Mouse (Mus musculus): ENCODE measurements around the gene Chga. TPM values are rescaled to one million over a fixed set of nuclear protein-coding genes. Genes with fewer than 3 reads are reported as not detected.

Gene Chga
- under 1 TPM in 2 of 4 experiments, not detected in 2; 0.14 TPM for total RNA-seq (2022)

- peak; percentile 19 for DNase-seq (ENCODE audit: low spot score)
These were observed at the start of gene Chga for GRCm38 (mm10) chr12:102554721-102555516. TSS of gene Chga (plus strand) at chr12:102554969.

- DNase-seq (ENCODE audit: low spot score) = no peak
These were observed 49.5 kb upstream of the Chga start for GRCm38 (mm10) chr12:102505131-102505713.

GRCm38 (mm10) chr12:102505949-102506348 lies 48.8 kb upstream of the Chga start:
- DNase-seq (ENCODE audit: low spot score) = no peak

GRCm38 (mm10) chr12:102511363-102511762 lies 43.4 kb upstream of the Chga start:
- no peak for DNase-seq (ENCODE audit: low spot score)

GRCm38 (mm10) chr12:102514151-102514550 lies 40.6 kb upstream of the Chga start:
- no peak for DNase-seq (ENCODE audit: low spot score)

- no peak for DNase-seq (ENCODE audit: low spot score)
These were observed 40.0 kb upstream of the Chga start for GRCm38 (mm10) chr12:102514751-102515150.

GRCm38 (mm10) chr12:102516151-102516550 lies 38.6 kb upstream of the Chga start:
- DNase-seq (ENCODE audit: low spot score) = no peak

- DNase-seq (ENCODE audit: low spot score) = no peak
These were observed 37.1 kb upstream of the Chga start for GRCm38 (mm10) chr12:102517647-102518046.

GRCm38 (mm10) chr12:102519929-102520720 lies 34.6 kb upstream of the Chga start:
- no peak for DNase-seq (ENCODE audit: low spot score)

GRCm38 (mm10) chr12:102521777-102522319 lies 32.9 kb upstream of the Chga start:
- no peak for DNase-seq (ENCODE audit: low spot score)

GRCm38 (mm10) chr12:102524216-102524615 lies 30.6 kb upstream of the Chga start:
- no peak for DNase-seq (ENCODE audit: low spot score)

- peak; percentile 33 for DNase-seq (ENCODE audit: low spot score)
These were observed 30.0 kb upstream of the Chga start for GRCm38 (mm10) chr12:102524760-102525159.

GRCm38 (mm10) chr12:102527989-102528388 lies 26.8 kb upstream of the Chga start:
- no peak for DNase-seq (ENCODE audit: low spot score)

- DNase-seq (ENCODE audit: low spot score) = no peak
These were observed 19.0 kb upstream of the Chga start for GRCm38 (mm10) chr12:102535796-102536195.

GRCm38 (mm10) chr12:102540278-102540677 lies 14.5 kb upstream of the Chga start:
- no peak for DNase-seq (ENCODE audit: low spot score)

GRCm38 (mm10) chr12:102541168-102541567 lies 13.6 kb upstream of the Chga start:
- no peak for DNase-seq (ENCODE audit: low spot score)

GRCm38 (mm10) chr12:102545122-102545521 lies 9.6 kb upstream of the Chga start:
- no peak for DNase-seq (ENCODE audit: low spot score)

- peak; percentile 34 for DNase-seq (ENCODE audit: low spot score)
These were observed 4.2 kb upstream of the Chga start for GRCm38 (mm10) chr12:102550529-102550928.

GRCm38 (mm10) chr12:102551186-102551585 lies 3.6 kb upstream of the Chga start:
- DNase-seq (ENCODE audit: low spot score) = no peak

- DNase-seq (ENCODE audit: low spot score) = no peak
These were observed 2.8 kb upstream of the Chga start for GRCm38 (mm10) chr12:102552001-102552400.

GRCm38 (mm10) chr12:102553705-102554275 lies 979 bp upstream of the Chga start:
- no peak for DNase-seq (ENCODE audit: low spot score)

- no peak for DNase-seq (ENCODE audit: low spot score)
These were observed 1.1 kb downstream of the Chga start for GRCm38 (mm10) chr12:102555850-102556249.

Measured in heart, adult 8-10 months (tissue).